Mouse (Mus musculus): Measurements from ENCODE around the gene Nphp1. TPM values are rescaled to one million over a fixed set of nuclear protein-coding genes. Genes with fewer than 3 reads are reported as not detected.

The Nphp1 gene
- polyA plus RNA-seq, 1 experiment from 2014 or later, result 16.9 TPM

DNA sequence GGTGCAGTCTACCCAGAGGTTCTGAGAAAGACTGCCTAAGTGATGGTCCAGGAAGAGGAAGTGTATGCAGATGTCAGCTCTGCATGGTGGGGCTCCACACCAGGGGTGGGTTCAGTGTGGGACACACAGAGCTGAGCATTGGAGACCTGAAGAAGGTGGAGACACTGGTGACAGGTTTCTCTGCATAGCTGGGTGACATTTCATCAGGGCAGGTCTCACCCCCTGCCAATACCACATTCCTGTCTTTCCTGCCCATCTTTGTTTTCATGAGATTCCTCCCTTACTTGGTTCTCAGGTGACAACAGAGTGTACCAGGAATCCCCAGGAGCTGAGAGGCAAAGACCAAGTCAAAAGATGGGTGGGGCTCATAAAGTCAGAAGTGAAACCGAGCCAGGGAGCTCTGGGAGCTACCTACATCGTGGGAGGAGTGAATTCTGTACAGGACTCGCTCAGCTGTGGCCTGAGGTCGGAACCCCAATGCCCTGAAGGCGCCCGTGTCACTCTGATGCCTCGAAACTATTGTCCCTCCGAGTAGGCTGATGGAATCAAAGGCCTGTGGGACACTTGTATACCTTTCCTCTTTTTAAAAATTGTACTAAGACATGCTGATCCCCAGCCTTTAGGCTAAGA, 69.7 kb downstream of the Nphp1 start:
- no peaks in the 10 kb centered on the region for H3K36me3 ChIP-seq (replicated peaks)
- no peak overlapping the region for H3K4me2 ChIP-seq
- no peak overlapping the region for H3K27ac ChIP-seq
- H3K4me3 ChIP-seq, result no peak overlapping the region
- no peaks in the 10 kb centered on the region for H3K4me1 ChIP-seq
- H3K27me3 ChIP-seq (replicated peaks), result no peaks in the 10 kb centered on the region
- no peak for ATAC-seq (replicated peaks)
- H3K9me3 ChIP-seq, result no peaks in the 10 kb centered on the region
- WGBS, result 68% methylated on average over 8 of the region's 8 CpGs
- H3K9ac ChIP-seq, result no peak overlapping the region

GRCm38 (mm10) chr2:127714726-127715125, 74.0 kb downstream of the Nphp1 start:
- Histone ChIP-seq H3K27me3 (replicated peaks) (no peaks in the 10 kb centered on the region), H3K4me1 (no peaks in the 10 kb centered on the region), H3K36me3 (replicated peaks) (no peaks in the 10 kb centered on the region), H3K4me3 (no peak overlapping the region), H3K9me3 (no peaks in the 10 kb centered on the region), H3K4me2 (no peak overlapping the region), H3K27ac (no peak overlapping the region), H3K9ac (no peak overlapping the region)
- WGBS, result 68% methylated on average over 3 of the region's 3 CpGs
- no peak for ATAC-seq (replicated peaks)

DNA sequence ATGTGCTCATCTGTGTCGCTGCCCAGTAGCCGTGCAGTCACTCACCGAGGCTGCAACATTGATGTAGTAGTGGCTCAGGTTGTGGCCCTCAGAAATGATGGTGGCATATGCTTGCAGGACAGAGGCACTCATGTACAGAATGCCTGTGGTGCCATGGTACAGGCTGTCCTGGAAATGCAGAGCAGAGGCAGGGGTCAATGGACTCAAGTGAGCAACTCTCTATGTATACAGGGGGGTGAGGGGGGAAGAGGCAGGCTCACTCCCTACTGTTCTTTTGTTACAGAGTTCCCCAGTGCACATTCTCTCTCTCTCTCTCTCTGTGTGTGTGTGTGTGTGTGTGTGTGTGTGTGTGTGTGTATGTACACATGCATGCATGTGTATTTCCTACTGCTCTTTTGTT, 79.9 kb downstream of the Nphp1 start:
- H3K4me1 ChIP-seq, result no peaks in the 10 kb centered on the region
- WGBS, result 76% methylated on average over 3 of the region's 3 CpGs

GRCm38 (mm10) chr2:127708060-127708459, 80.6 kb downstream of the Nphp1 start:
- H3K27me3 ChIP-seq (replicated peaks), result no peaks in the 10 kb centered on the region
- 50% methylated on average over 3 of the region's 3 CpGs for WGBS
- H3K4me2 ChIP-seq, result no peak overlapping the region
- no peak overlapping the region for H3K4me3 ChIP-seq
- ATAC-seq (replicated peaks), result no peak
- no peak overlapping the region for H3K27ac ChIP-seq
- H3K9ac ChIP-seq, result no peak overlapping the region
- no peaks in the 10 kb centered on the region for H3K9me3 ChIP-seq
- H3K36me3 ChIP-seq (replicated peaks), result no peaks in the 10 kb centered on the region
- H3K4me1 ChIP-seq, result no peaks in the 10 kb centered on the region

More for the DNA sequence above, 79.9 kb downstream of the Nphp1 start:
- no peak overlapping the region for H3K27ac ChIP-seq
- no peak overlapping the region for H3K4me3 ChIP-seq
- no peaks in the 10 kb centered on the region for H3K9me3 ChIP-seq
- no peaks in the 10 kb centered on the region for H3K36me3 ChIP-seq (replicated peaks)
- H3K4me2 ChIP-seq, result no peak overlapping the region
- no peak overlapping the region for H3K9ac ChIP-seq
- no peak for ATAC-seq (replicated peaks)
- H3K27me3 ChIP-seq (replicated peaks), result no peaks in the 10 kb centered on the region

DNA sequence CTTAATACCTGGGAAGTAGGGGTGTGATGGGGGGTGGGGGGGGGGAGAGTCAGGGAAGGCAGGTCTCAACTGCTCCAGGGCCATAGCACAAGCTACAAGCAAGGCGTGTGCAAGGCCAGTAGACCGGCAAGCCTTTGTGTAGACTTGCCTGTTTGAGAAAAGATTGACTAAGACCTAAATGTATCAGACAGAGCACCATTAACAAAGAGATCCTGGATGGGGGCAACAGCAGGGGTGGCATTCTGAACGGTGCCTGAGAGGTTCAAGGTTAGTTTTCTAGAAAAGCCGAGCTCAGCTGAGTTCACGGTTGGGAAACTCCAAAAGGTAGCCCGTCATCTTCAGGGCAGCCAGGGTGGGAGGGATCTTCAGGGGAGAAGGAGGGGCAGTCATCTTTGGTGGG, 83.4 kb downstream of the Nphp1 start:
- Histone ChIP-seq H3K9me3 (no peaks in the 10 kb centered on the region), H3K4me2 (no peak overlapping the region), H3K4me3 (no peak overlapping the region), H3K4me1 (no peaks in the 10 kb centered on the region), H3K27ac (no peak overlapping the region), H3K36me3 (replicated peaks) (no peaks in the 10 kb centered on the region), H3K9ac (no peak overlapping the region), H3K27me3 (replicated peaks) (no peaks in the 10 kb centered on the region)
- ATAC-seq (replicated peaks), result no peak
- 69% methylated on average over 6 of the region's 6 CpGs for WGBS

Other genes starting within 250 kb of the Nphp1 start
- gene Prom2, start 247.4 kb downstream of the Nphp1 start, polyA plus RNA-seq (2015; fragmentation: Nextera tagmentation; extraction: Ambion mirVana), result 0.06 and 0.14 TPM in 2 replicates
- 8.0 and 8.4 TPM in 2 replicates for gene Zfp661, start 201.8 kb downstream of the Nphp1 start, polyA plus RNA-seq (2015; fragmentation: Nextera tagmentation; extraction: Ambion mirVana)
- gene Mrps5, start 201.7 kb downstream of the Nphp1 start, polyA plus RNA-seq (2015; fragmentation: Nextera tagmentation; extraction: Ambion mirVana), result 145 and 151 TPM in 2 replicates
- gene Mal, start 132.2 kb downstream of the Nphp1 start, polyA plus RNA-seq (2015; fragmentation: Nextera tagmentation; extraction: Ambion mirVana), result 1.5 and 2.7 TPM in 2 replicates
- 0.98 and 1.1 TPM in 2 replicates for gene Mall, start 59.0 kb downstream of the Nphp1 start, polyA plus RNA-seq (2015; fragmentation: Nextera tagmentation; extraction: Ambion mirVana)
- 33.5 and 35.1 TPM in 2 replicates for gene Mtln, start 3.6 kb upstream of the Nphp1 start, polyA plus RNA-seq (2015; fragmentation: Nextera tagmentation; extraction: Ambion mirVana)
- 7.0 and 7.2 TPM in 2 replicates for gene Bub1, start 43.0 kb upstream of the Nphp1 start, polyA plus RNA-seq (2015; fragmentation: Nextera tagmentation; extraction: Ambion mirVana)
- 0.13 and 0.33 TPM in 2 replicates for gene Acoxl, start 50.0 kb upstream of the Nphp1 start, polyA plus RNA-seq (2015; fragmentation: Nextera tagmentation; extraction: Ambion mirVana)

Data from midbrain, embryonic 15.5 days (tissue).